Mouse (Mus musculus): Measurements from ENCODE around the gene Gng13. TPM values are rescaled to one million over a fixed set of nuclear protein-coding genes. Genes with fewer than 3 reads are reported as not detected.
A peak's percentile ranks its signal among the peaks of the same experiment; 100 is the strongest.

The Gng13 gene
- total and polyA plus RNA-seq, 2 experiments from 2014 or later, result 3.2 TPM; not detected in 1

DNA sequence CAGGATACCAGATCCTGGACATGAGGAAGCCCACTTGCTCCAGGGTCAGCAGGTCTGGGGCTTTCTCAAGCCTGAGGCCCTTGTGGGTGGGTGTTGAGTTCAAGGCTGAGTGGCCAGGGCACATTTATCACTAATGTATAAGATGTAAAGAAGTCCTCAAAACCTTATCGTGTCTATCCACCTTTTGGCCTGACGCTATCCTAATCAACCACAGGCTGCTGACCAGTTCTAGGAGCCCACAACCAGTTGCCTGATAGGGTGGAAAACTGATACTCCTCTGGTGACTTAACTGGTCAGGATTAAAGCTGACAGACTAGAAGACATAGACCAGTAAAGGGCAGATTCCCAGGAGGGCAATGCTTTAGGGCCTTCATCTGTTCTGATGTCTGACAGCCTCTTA is 7.0 kb upstream of the Gng13 start:
- Histone ChIP-seq H3K4me3 (ENCODE audit: low read depth, low read length) (no peak overlapping the region), H3K36me3 (replicated peaks; ENCODE audit: control insufficient read depth, insufficient read depth, low read length) (no peaks in the 10 kb centered on the region), H3K27me3 (ENCODE audit: control insufficient read depth, insufficient read depth, low read length) (no peaks in the 10 kb centered on the region), H3K4me1 (ENCODE audit: control insufficient read depth, insufficient read depth) (no peaks in the 10 kb centered on the region), H3K9ac (replicated peaks; ENCODE audit: low read depth, low read length) (no peak overlapping the region), H3K9me3 (replicated peaks; ENCODE audit: control insufficient read depth, low read length) (peaks cover 4% of the 10 kb centered on the region), H3K27ac (ENCODE audit: low read depth) (no peak overlapping the region), H3K4me2 (ENCODE audit: low read depth, low read length) (no peak overlapping the region)
- no peak for ATAC-seq (ENCODE audit: insufficient read depth, low read depth)
- WGBS, result 84% methylated on average over 2 of the region's 2 CpGs
- no peak for DNase-seq (ENCODE audit: low spot score)
- TF ChIP-seq EP300 (IDR thresholded peaks at IDR 0.05; ENCODE audit: low read depth), result no peak
- TF ChIP-seq CTCF (IDR thresholded peaks at IDR 0.05; ENCODE audit: low read depth), result no peak

- 50% methylated on average over 4 of the region's 4 CpGs for WGBS
- no peak overlapping the region for H3K9ac ChIP-seq (replicated peaks; ENCODE audit: low read depth, low read length)
These were observed 5.8 kb upstream of the Gng13 start for GRCm38 (mm10) chr17:25711136-25711535.

GRCm38 (mm10) chr17:25715627-25716026 is 1.3 kb upstream of the Gng13 start:
- TF ChIP-seq EP300 (IDR thresholded peaks at IDR 0.05; ENCODE audit: low read depth), result no peak
- TF ChIP-seq CTCF (IDR thresholded peaks at IDR 0.05; ENCODE audit: low read depth), result no peak
- Histone ChIP-seq H3K27ac (ENCODE audit: low read depth) (no peak overlapping the region), H3K4me3 (ENCODE audit: low read depth, low read length) (no peak overlapping the region), H3K27me3 (ENCODE audit: control insufficient read depth, insufficient read depth, low read length) (peaks cover 25% of the 10 kb centered on the region), H3K36me3 (replicated peaks; ENCODE audit: control insufficient read depth, insufficient read depth, low read length) (0 out of 2 replicates have a peak, but pooled peaks cover 11% of the 10 kb centered on the region), H3K4me2 (ENCODE audit: low read depth, low read length) (no peak overlapping the region), H3K9ac (replicated peaks; ENCODE audit: low read depth, low read length) (no peak overlapping the region), H3K9me3 (replicated peaks; ENCODE audit: control insufficient read depth, low read length) (no peaks in the 10 kb centered on the region), H3K4me1 (ENCODE audit: control insufficient read depth, insufficient read depth) (no peaks in the 10 kb centered on the region; the same call in 1 of the 2 replicates)
- ATAC-seq (ENCODE audit: insufficient read depth, low read depth), result no peak
- WGBS, result 54% methylated on average over 3 of the region's 3 CpGs
- no peak for DNase-seq (ENCODE audit: low spot score)

More at GRCm38 (mm10) chr17:25711136-25711535, 5.8 kb upstream of the Gng13 start:
- Histone ChIP-seq H3K9me3 (replicated peaks; ENCODE audit: control insufficient read depth, low read length) (peaks cover 4% of the 10 kb centered on the region), H3K4me3 (ENCODE audit: low read depth, low read length) (no peak overlapping the region), H3K4me1 (ENCODE audit: control insufficient read depth, insufficient read depth) (no peaks in the 10 kb centered on the region), H3K27ac (ENCODE audit: low read depth) (no peak overlapping the region), H3K4me2 (ENCODE audit: low read depth, low read length) (no peak overlapping the region), H3K36me3 (replicated peaks; ENCODE audit: control insufficient read depth, insufficient read depth, low read length) (no peaks in the 10 kb centered on the region), H3K27me3 (ENCODE audit: control insufficient read depth, insufficient read depth, low read length) (peaks cover 6% of the 10 kb centered on the region)
- ATAC-seq (ENCODE audit: insufficient read depth, low read depth) (no peak), DNase-seq (ENCODE audit: low spot score) (no peak)
- TF ChIP-seq EP300 (IDR thresholded peaks at IDR 0.05; ENCODE audit: low read depth) (no peak), CTCF (IDR thresholded peaks at IDR 0.05; ENCODE audit: low read depth) (no peak)

GRCm38 (mm10) chr17:25716130-25716529 is 841 bp upstream of the Gng13 start:
- H3K4me1 ChIP-seq (ENCODE audit: control insufficient read depth, insufficient read depth), result no peaks in the 10 kb centered on the region; the same call in 1 of the 2 replicates
- H3K27ac ChIP-seq (ENCODE audit: low read depth), result no peak overlapping the region
- peaks cover 25% of the 10 kb centered on the region for H3K27me3 ChIP-seq (ENCODE audit: control insufficient read depth, insufficient read depth, low read length)
- TF ChIP-seq EP300 (IDR thresholded peaks at IDR 0.05; ENCODE audit: low read depth), result no peak
- no peak for TF ChIP-seq CTCF (IDR thresholded peaks at IDR 0.05; ENCODE audit: low read depth)
- no peak overlapping the region for H3K9ac ChIP-seq (replicated peaks; ENCODE audit: low read depth, low read length)
- no peak for DNase-seq (ENCODE audit: low spot score)
- 0 out of 2 replicates have a peak, but pooled peaks cover 13% of the 10 kb centered on the region for H3K36me3 ChIP-seq (replicated peaks; ENCODE audit: control insufficient read depth, insufficient read depth, low read length)
- no peaks in the 10 kb centered on the region for H3K9me3 ChIP-seq (replicated peaks; ENCODE audit: control insufficient read depth, low read length)
- H3K4me3 ChIP-seq (ENCODE audit: low read depth, low read length), result no peak overlapping the region
- no peak overlapping the region for H3K4me2 ChIP-seq (ENCODE audit: low read depth, low read length)
- 13% methylated on average over 6 of the region's 6 CpGs for WGBS
- ATAC-seq (ENCODE audit: insufficient read depth, low read depth), result no peak

DNA sequence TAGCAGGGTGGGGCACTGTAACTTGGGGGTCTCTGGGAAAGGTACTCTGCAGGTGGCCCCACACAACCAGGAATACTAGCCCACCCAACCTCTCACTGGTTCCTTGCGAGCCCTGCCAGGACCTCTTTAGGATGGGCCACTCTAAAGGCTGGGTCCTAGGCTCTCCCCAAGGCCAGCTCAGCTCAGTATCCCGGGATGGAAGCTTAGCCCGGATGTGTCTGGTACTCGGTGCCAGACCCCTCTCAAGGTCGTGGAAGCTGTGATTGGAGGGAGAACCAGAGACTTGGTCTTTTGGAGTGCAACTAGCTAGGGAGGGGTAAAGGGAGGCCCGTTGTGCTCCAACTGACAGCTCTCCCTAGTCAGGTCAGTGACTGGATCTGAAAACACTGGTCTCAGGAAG is 720 bp downstream of the Gng13 start:
- WGBS, result 8% methylated on average over 6 of the region's 6 CpGs
- H3K4me3 ChIP-seq (ENCODE audit: low read depth, low read length), result peak overlapping the region; percentile 44
- ATAC-seq (ENCODE audit: insufficient read depth, low read depth), result no peak
- H3K27ac ChIP-seq (ENCODE audit: low read depth), result no peak overlapping the region
- TF ChIP-seq CTCF (IDR thresholded peaks at IDR 0.05; ENCODE audit: low read depth), result no peak
- no peak for TF ChIP-seq EP300 (IDR thresholded peaks at IDR 0.05; ENCODE audit: low read depth)
- peaks cover 17% of the 10 kb centered on the region; the same call in 1 of the 2 replicates for H3K36me3 ChIP-seq (replicated peaks; ENCODE audit: control insufficient read depth, insufficient read depth, low read length)
- peak overlapping the region; percentile 59 for H3K4me2 ChIP-seq (ENCODE audit: low read depth, low read length)
- no peaks in the 10 kb centered on the region for H3K9me3 ChIP-seq (replicated peaks; ENCODE audit: control insufficient read depth, low read length)
- H3K4me1 ChIP-seq (ENCODE audit: control insufficient read depth, insufficient read depth), result no peaks in the 10 kb centered on the region; the same call in 1 of the 2 replicates
- 0 out of 2 replicates have a peak overlapping the region, but pooled peaks have one; percentile 17 for H3K9ac ChIP-seq (replicated peaks; ENCODE audit: low read depth, low read length)
- peaks cover 25% of the 10 kb centered on the region for H3K27me3 ChIP-seq (ENCODE audit: control insufficient read depth, insufficient read depth, low read length)
- DNase-seq (ENCODE audit: low spot score), result no peak

DNA sequence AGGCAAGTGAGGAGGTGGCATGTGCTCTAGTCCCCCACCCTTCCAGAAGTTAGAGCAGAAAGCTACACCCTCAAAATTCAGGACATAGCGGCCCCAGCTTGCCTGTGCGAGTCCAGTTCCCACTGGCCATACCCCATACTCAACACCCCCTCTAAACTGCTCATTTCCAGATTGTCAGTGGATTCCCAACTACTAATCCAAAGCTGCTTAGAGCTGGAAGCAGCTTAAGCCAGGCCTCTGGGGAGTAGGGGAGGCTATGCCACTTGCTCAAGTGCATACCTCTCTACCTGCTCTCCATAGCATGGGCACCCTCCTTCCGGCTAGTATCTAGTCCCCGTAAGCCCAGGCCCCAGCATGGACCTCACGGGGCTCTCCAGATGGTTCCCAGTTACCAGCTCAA is 4.5 kb downstream of the Gng13 start:
- ATAC-seq (ENCODE audit: insufficient read depth, low read depth) (no peak), DNase-seq (ENCODE audit: low spot score) (no peak)
- H3K4me2 ChIP-seq (ENCODE audit: low read depth, low read length), result no peak overlapping the region
- H3K9ac ChIP-seq (replicated peaks; ENCODE audit: low read depth, low read length), result no peak overlapping the region
- H3K4me1 ChIP-seq (ENCODE audit: control insufficient read depth, insufficient read depth), result peaks cover 2% of the 10 kb centered on the region
- H3K36me3 ChIP-seq (replicated peaks; ENCODE audit: control insufficient read depth, insufficient read depth, low read length), result peaks cover 17% of the 10 kb centered on the region; the same call in 1 of the 2 replicates
- no peak overlapping the region for H3K27ac ChIP-seq (ENCODE audit: low read depth)
- no peak overlapping the region for H3K4me3 ChIP-seq (ENCODE audit: low read depth, low read length)
- no peak for TF ChIP-seq EP300 (IDR thresholded peaks at IDR 0.05; ENCODE audit: low read depth)
- TF ChIP-seq CTCF (IDR thresholded peaks at IDR 0.05; ENCODE audit: low read depth), result no peak
- 95% methylated on average over 5 of the region's 5 CpGs for WGBS
- peaks cover 16% of the 10 kb centered on the region for H3K27me3 ChIP-seq (ENCODE audit: control insufficient read depth, insufficient read depth, low read length)
- H3K9me3 ChIP-seq (replicated peaks; ENCODE audit: control insufficient read depth, low read length), result no peaks in the 10 kb centered on the region

Measured in heart, postnatal 0 days (tissue).